Mouse (Mus musculus) urinary bladder, postnatal 14 days (tissue): Measurements from ENCODE around the gene Prim2.
A peak's percentile ranks its signal among the peaks of the same experiment; 100 is the strongest.
"Not testable (repeated sequence)": the region's sequence is repeated elsewhere in the genome, so short reads cannot be mapped to it uniquely, and the experiment has no call there.

Experiments used
- DNase-seq: peaks from one replicate; pipeline ENCODE4 v3.0.0; 2021; ENCODE audit warnings: low spot score

Prim2 gene

GRCm38 (mm10) chr1:33650875-33651274, 18.7 kb downstream of the Prim2 start:
- no peak for DNase-seq

GRCm38 (mm10) chr1:33649534-33650108, 20.0 kb downstream of the Prim2 start:
- DNase-seq: no peak

GRCm38 (mm10) chr1:33649021-33649420, 20.6 kb downstream of the Prim2 start:
- DNase-seq: no peak

GRCm38 (mm10) chr1:33647661-33648060, 21.9 kb downstream of the Prim2 start:
- DNase-seq: no peak

GRCm38 (mm10) chr1:33647173-33647572, 22.4 kb downstream of the Prim2 start:
- no peak for DNase-seq

- DNase-seq: peak; percentile 18
Observed at GRCm38 (mm10) chr1:33645689-33646088, 23.9 kb downstream of the Prim2 start.

GRCm38 (mm10) chr1:33641139-33641538, 28.5 kb downstream of the Prim2 start:
- DNase-seq: no peak

- DNase-seq: no peak
Observed at GRCm38 (mm10) chr1:33640089-33640488, 29.5 kb downstream of the Prim2 start.

- DNase-seq: no peak
Observed at GRCm38 (mm10) chr1:33639234-33639633, 30.4 kb downstream of the Prim2 start.

GRCm38 (mm10) chr1:33637827-33638226, 31.8 kb downstream of the Prim2 start:
- no peak for DNase-seq

- DNase-seq: no peak
Observed at GRCm38 (mm10) chr1:33636421-33637195, 33.0 kb downstream of the Prim2 start.

- not testable (repeated sequence) for DNase-seq
Observed at GRCm38 (mm10) chr1:33631002-33631618, 38.5 kb downstream of the Prim2 start.

- DNase-seq: no peak
Observed at GRCm38 (mm10) chr1:33627803-33628202, 41.8 kb downstream of the Prim2 start.

GRCm38 (mm10) chr1:33627070-33627469, 42.5 kb downstream of the Prim2 start:
- DNase-seq: no peak

- DNase-seq: no peak
Observed at GRCm38 (mm10) chr1:33624900-33625299, 44.7 kb downstream of the Prim2 start.

GRCm38 (mm10) chr1:33624441-33624840, 45.2 kb downstream of the Prim2 start:
- no peak for DNase-seq

GRCm38 (mm10) chr1:33621791-33622190, 47.8 kb downstream of the Prim2 start:
- no peak for DNase-seq

- DNase-seq: no peak
Observed at GRCm38 (mm10) chr1:33620091-33620788, 49.4 kb downstream of the Prim2 start.

- DNase-seq: not testable (repeated sequence)
Observed at GRCm38 (mm10) chr1:33616642-33617041, 53.0 kb downstream of the Prim2 start.

GRCm38 (mm10) chr1:33612100-33612499, 57.5 kb downstream of the Prim2 start:
- no peak for DNase-seq

GRCm38 (mm10) chr1:33610026-33610721, 59.4 kb downstream of the Prim2 start:
- DNase-seq: no peak

- DNase-seq: no peak
Observed at GRCm38 (mm10) chr1:33608133-33608532, 61.5 kb downstream of the Prim2 start.
